Mouse (Mus musculus) testis, adult 2 months (tissue): ENCODE results near the gene Arsj.

Source experiments
- CTCF ChIP-seq: fragments of 200-500 bp; IDR thresholded peaks from 2 replicates; pipeline ENCODE4 v1.5.1; 2012; ENCODE audit warnings: low read depth, mild to moderate bottlenecking, inconsistent platforms, low read length, moderate library complexity; ENCODE audit not compliant: control insufficient read depth, insufficient read depth, insufficient replicate concordance
- POLR2A ChIP-seq: fragments of 200-500 bp; IDR thresholded peaks from 2 replicates; pipeline ENCODE4 v1.6.1; 2012; ENCODE audit warnings: low read depth, mild to moderate bottlenecking, inconsistent platforms, low read length, moderate library complexity; ENCODE audit not compliant: control insufficient read depth

GRCm38 (mm10) chr3:126449515-126449914 is 86.0 kb downstream of the Arsj start:
- TF ChIP-seq CTCF (no peak), POLR2A (no peak)
